Comparison of ENCODE assay signal across 16 mouse cellular contexts in the genomic region with DNA sequence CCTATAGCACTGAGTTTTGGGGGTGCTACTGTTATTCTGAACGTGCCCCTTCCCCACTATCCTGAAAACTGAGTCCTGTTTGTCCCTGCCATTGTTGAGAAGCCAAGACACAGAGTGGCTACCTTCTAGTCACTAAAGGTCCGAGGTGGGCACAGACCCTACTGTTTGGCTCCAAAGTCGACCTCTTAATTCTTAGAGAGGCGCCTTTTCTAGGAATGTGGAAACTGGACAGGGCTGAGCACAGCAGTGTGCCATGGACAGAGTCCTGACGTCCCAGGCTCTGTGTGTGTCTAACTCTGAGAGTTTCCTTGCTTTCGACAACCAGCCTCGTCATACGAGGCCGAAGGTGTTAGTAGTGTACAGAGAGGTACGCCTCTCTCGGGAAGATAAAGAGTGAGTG. TPM values are rescaled to one million over a fixed set of nuclear protein-coding genes. Genes with fewer than 3 reads are reported as not detected.
A peak's percentile ranks its signal among the peaks of the same experiment; 100 is the strongest.
DNase-seq lines count a peak whose midpoint lies in the region; ATAC-seq lines count a peak whose summit lies in the region.
"Had no signal": no experiment of that assay in that cellular context is flagged by ENCODE, and none has a peak within 500 bp of the region (broad histone marks: within the 10 kb centered on the region; RNA-seq: fewer than 3 reads in every experiment).

No protein-coding gene starts in this region.

- peaks cover 16% of the 10 kb centered on the region for H3K4me1 ChIP-seq in lung, embryonic 16.5 days (replicated peaks; ENCODE audit: control insufficient read depth, insufficient read depth, low read length)
- H3K4me1 ChIP-seq in hindbrain, embryonic 11.5 days (replicated peaks; ENCODE audit: control insufficient read depth, insufficient read depth, low read length), result peaks cover 23% of the 10 kb centered on the region
- H3K4me1 ChIP-seq in midbrain, embryonic 10.5 days, result peaks cover 85% of the 10 kb centered on the region
- H3K4me1 ChIP-seq in stomach, embryonic 16.5 days (ENCODE audit: control insufficient read depth, insufficient read depth, low read length), result peaks cover 43% of the 10 kb centered on the region

- WGBS in lung, embryonic 16.5 days, result 53% methylated on average over 11 of the region's 11 CpGs
- 59% methylated on average over 11 of the region's 11 CpGs for WGBS in hindbrain, embryonic 11.5 days
- WGBS in midbrain, embryonic 10.5 days, result 55% methylated on average over 11 of the region's 11 CpGs
- 61% methylated on average over 11 of the region's 11 CpGs for WGBS in stomach, embryonic 16.5 days

- no peak overlapping the region for H3K4me3 ChIP-seq in lung, embryonic 16.5 days (ENCODE audit: low read length)
- no peak overlapping the region for H3K4me3 ChIP-seq in hindbrain, embryonic 11.5 days (ENCODE audit: low read depth, low read length)
- 0 out of 2 replicates have a peak overlapping the region, but pooled peaks have one; percentile 5 for H3K4me3 ChIP-seq in midbrain, embryonic 10.5 days
- H3K4me3 ChIP-seq in stomach, embryonic 16.5 days (replicated peaks; ENCODE audit: low read length), result no peak overlapping the region
- H3K4me3 ChIP-seq: erythroblast, embryonic 14.5 days; myocyte had no signal

- no peaks in the 10 kb centered on the region for H3K36me3 ChIP-seq in lung, embryonic 16.5 days (ENCODE audit: control insufficient read depth, insufficient read depth, low read length)
- no peaks in the 10 kb centered on the region for H3K36me3 ChIP-seq in hindbrain, embryonic 11.5 days (ENCODE audit: control insufficient read depth, insufficient read depth, low read length)
- no peaks in the 10 kb centered on the region for H3K36me3 ChIP-seq in midbrain, embryonic 10.5 days
- H3K36me3 ChIP-seq in stomach, embryonic 16.5 days (ENCODE audit: control insufficient read depth, insufficient read depth, low read length), result no peaks in the 10 kb centered on the region

- no peak overlapping the region for H3K9ac ChIP-seq in lung, embryonic 16.5 days (ENCODE audit: low read length)
- no peak overlapping the region; the same call in 1 of the 2 replicates for H3K9ac ChIP-seq in hindbrain, embryonic 11.5 days (ENCODE audit: low read depth, low read length)
- H3K9ac ChIP-seq in stomach, embryonic 16.5 days (ENCODE audit: low read length), result peak overlapping the region; percentile 7; the same call in 1 of the 2 replicates

- H3K9me3 ChIP-seq in lung, embryonic 16.5 days (ENCODE audit: control insufficient read depth, low read length), result no peaks in the 10 kb centered on the region
- no peaks in the 10 kb centered on the region for H3K9me3 ChIP-seq in hindbrain, embryonic 11.5 days (ENCODE audit: control insufficient read depth, low read length)
- no peaks in the 10 kb centered on the region for H3K9me3 ChIP-seq in midbrain, embryonic 10.5 days (replicated peaks)
- H3K9me3 ChIP-seq in stomach, embryonic 16.5 days (replicated peaks; ENCODE audit: control insufficient read depth, low read length), result no peaks in the 10 kb centered on the region

- H3K27ac ChIP-seq in lung, embryonic 16.5 days (ENCODE audit: low read length), result peak overlapping the region; percentile 73
- H3K27ac ChIP-seq in hindbrain, embryonic 11.5 days (ENCODE audit: low read depth, low read length), result peak overlapping the region; percentile 91
- peak overlapping the region; percentile 97 for H3K27ac ChIP-seq in midbrain, embryonic 10.5 days (replicated peaks)
- H3K27ac ChIP-seq in stomach, embryonic 16.5 days (ENCODE audit: low read length), result peak overlapping the region; percentile 65

- DNase-seq in lung, adult 18-20 months, result no peak
- no peak for DNase-seq in hindbrain, embryonic 11.5 days (ENCODE audit: low spot score)
- DNase-seq in midbrain, embryonic 10.5 days (ENCODE audit: low spot score), result no peak
- DNase-seq in spleen, postnatal 14 days (ENCODE audit: low spot score in 2 of 2), result no peak
- DNase-seq in cerebellum, adult 11-12 months, result no peak
- DNase-seq in kidney, adult 9 months, result no peak
- DNase-seq: cerebellum, postnatal 25 days; kidney, adult 2 months; lung, adult 2 months; right cerebral cortex, postnatal 14 days; thymus, adult 2 months had no signal

- H3K27me3 ChIP-seq in lung, embryonic 16.5 days (ENCODE audit: control insufficient read depth, insufficient read depth, low read depth, low read length), result no peaks in the 10 kb centered on the region
- H3K27me3 ChIP-seq in hindbrain, embryonic 11.5 days (ENCODE audit: control insufficient read depth, insufficient read depth, low read length), result no peaks in the 10 kb centered on the region
- H3K27me3 ChIP-seq in midbrain, embryonic 10.5 days (ENCODE audit: low read depth, poor library complexity, severe bottlenecking), result no peaks in the 10 kb centered on the region; the same call in 1 of the 2 replicates
- no peaks in the 10 kb centered on the region for H3K27me3 ChIP-seq in stomach, embryonic 16.5 days (ENCODE audit: control insufficient read depth, insufficient read depth, low read length)

- no peak overlapping the region for H3K4me2 ChIP-seq in lung, embryonic 16.5 days (ENCODE audit: low read depth, low read length)
- no peak overlapping the region for H3K4me2 ChIP-seq in hindbrain, embryonic 11.5 days (replicated peaks; ENCODE audit: low read depth, low read length)
- H3K4me2 ChIP-seq in stomach, embryonic 16.5 days (ENCODE audit: low read depth, low read length), result no peak overlapping the region

- ATAC-seq in lung, embryonic 16.5 days (ENCODE audit: low read depth), result peak; percentile 23; the same call in 1 of the 2 replicates
- ATAC-seq in hindbrain, embryonic 11.5 days (ENCODE audit: low FRiP score), result peak; percentile 0
- peak; percentile 7; the same call in 1 of the 2 replicates for ATAC-seq in stomach, embryonic 16.5 days (ENCODE audit: insufficient read depth, low FRiP score)

RNA-seq across cellular contexts. Expression of a gene that starts 25.7 kb away (rescaled TPM):
- polyA plus RNA-seq in lung, embryonic 16.5 days (2015; fragmentation: Nextera tagmentation; extraction: Ambion mirVana), result 97.5 and 98.0 TPM in 2 replicates
- polyA plus RNA-seq in hindbrain, embryonic 11.5 days (2014; fragmentation: Nextera tagmentation; extraction: Ambion mirVana), result 25.0 and 26.1 TPM in 2 replicates
- 50.1 and 69.2 TPM in 2 replicates for polyA plus RNA-seq in midbrain, embryonic 10.5 days (2016; fragmentation: Nextera tagmentation; extraction: Ambion mirVana)
- 108 and 110 TPM in 2 replicates for polyA plus RNA-seq in stomach, embryonic 16.5 days (2015; fragmentation: Nextera tagmentation; extraction: Ambion mirVana)

RNA-seq across cellular contexts. Expression of a gene that starts 54.3 kb away (rescaled TPM):
- polyA plus RNA-seq in lung, embryonic 16.5 days (2015; fragmentation: Nextera tagmentation; extraction: Ambion mirVana), result not detected in 2 replicates
- not detected in 2 replicates for polyA plus RNA-seq in hindbrain, embryonic 11.5 days (2014; fragmentation: Nextera tagmentation; extraction: Ambion mirVana)
- not detected in 2 replicates for polyA plus RNA-seq in midbrain, embryonic 10.5 days (2016; fragmentation: Nextera tagmentation; extraction: Ambion mirVana)
- 0.18 and 0.67 TPM in 2 replicates for polyA plus RNA-seq in stomach, embryonic 16.5 days (2015; fragmentation: Nextera tagmentation; extraction: Ambion mirVana)
- polyA plus RNA-seq: brain, embryonic 14.5 days; erythroblast, embryonic 14.5 days; kidney, adult 2 months; lung, adult 2 months; myocyte had no signal
